Mouse (Mus musculus) limb, embryonic 12.5 days (tissue): ENCODE results near the gene Bmp3. TPM values are rescaled to one million over a fixed set of nuclear protein-coding genes. Genes with fewer than 3 reads are reported as not detected.

Experiments
- ATAC-seq: fragments of 200-750 bp; cut with Nextera tagmentation; 2 replicates; pipeline ENCODE4 v1.8.0; 2017; ENCODE audit warnings: low read depth, moderate TSS enrichment; ENCODE audit not compliant: insufficient number of reproducible peaks, insufficient read depth, low FRiP score, low TSS enrichment
- H3K27ac ChIP-seq: fragments of 300-500 bp; sonication (generic); 2 replicates; pipeline ENCODE4 v1.5.1; 2016; ENCODE audit warnings: mild to moderate bottlenecking, moderate library complexity
- H3K27me3 ChIP-seq: fragments of 300-500 bp; sonication (generic); 2 replicates; pipeline ENCODE4 v1.6.1; 2016; ENCODE audit warnings: mild to moderate bottlenecking, moderate library complexity
- H3K36me3 ChIP-seq: fragments of 300-500 bp; sonication (generic); 2 replicates; pipeline ENCODE4 v1.6.1; 2016; ENCODE audit warnings: mild to moderate bottlenecking, moderate library complexity
- H3K4me1 ChIP-seq: fragments of 300-500 bp; sonication (generic); replicated peaks from 2 replicates; pipeline ENCODE4 v1.6.1; 2016
- H3K4me2 ChIP-seq: fragments of 300-500 bp; sonication (generic); 2 replicates; pipeline ENCODE4 v1.6.1; 2016; ENCODE audit warnings: mild to moderate bottlenecking, moderate library complexity
- H3K4me3 ChIP-seq: fragments of 300-500 bp; sonication (generic); replicated peaks from 2 replicates; pipeline ENCODE4 v1.5.1; 2016; ENCODE audit warnings: mild to moderate bottlenecking
- H3K9ac ChIP-seq: fragments of 300-500 bp; sonication (generic); replicated peaks from 2 replicates; pipeline ENCODE4 v1.6.1; 2016; ENCODE audit warnings: mild to moderate bottlenecking, moderate library complexity
- H3K9me3 ChIP-seq: fragments of 300-500 bp; sonication (generic); 2 replicates; pipeline ENCODE4 v1.6.1; 2016; ENCODE audit warnings: mild to moderate bottlenecking, moderate library complexity
- WGBS: fragments of 180-500 bp; shearing (Covaris S2); methylation state at CpG from one replicate; pipeline ENCODE4 v1.1.7; 2016; 5-methylcytosine and 5-hydroxymethylcytosine counted together
- polyA plus RNA-seq: library from polyadenylated mRNA; unstranded; fragments of >200 nt; fragmentation: Nextera tagmentation; extraction: Ambion mirVana; gene quantifications from 2 replicates; pipeline ENCODE4 v1.2.1, GENCODE M21; 2016

Bmp3 gene
- polyA plus RNA-seq, 1 experiment from 2014 or later, result 1.9 TPM

DNA sequence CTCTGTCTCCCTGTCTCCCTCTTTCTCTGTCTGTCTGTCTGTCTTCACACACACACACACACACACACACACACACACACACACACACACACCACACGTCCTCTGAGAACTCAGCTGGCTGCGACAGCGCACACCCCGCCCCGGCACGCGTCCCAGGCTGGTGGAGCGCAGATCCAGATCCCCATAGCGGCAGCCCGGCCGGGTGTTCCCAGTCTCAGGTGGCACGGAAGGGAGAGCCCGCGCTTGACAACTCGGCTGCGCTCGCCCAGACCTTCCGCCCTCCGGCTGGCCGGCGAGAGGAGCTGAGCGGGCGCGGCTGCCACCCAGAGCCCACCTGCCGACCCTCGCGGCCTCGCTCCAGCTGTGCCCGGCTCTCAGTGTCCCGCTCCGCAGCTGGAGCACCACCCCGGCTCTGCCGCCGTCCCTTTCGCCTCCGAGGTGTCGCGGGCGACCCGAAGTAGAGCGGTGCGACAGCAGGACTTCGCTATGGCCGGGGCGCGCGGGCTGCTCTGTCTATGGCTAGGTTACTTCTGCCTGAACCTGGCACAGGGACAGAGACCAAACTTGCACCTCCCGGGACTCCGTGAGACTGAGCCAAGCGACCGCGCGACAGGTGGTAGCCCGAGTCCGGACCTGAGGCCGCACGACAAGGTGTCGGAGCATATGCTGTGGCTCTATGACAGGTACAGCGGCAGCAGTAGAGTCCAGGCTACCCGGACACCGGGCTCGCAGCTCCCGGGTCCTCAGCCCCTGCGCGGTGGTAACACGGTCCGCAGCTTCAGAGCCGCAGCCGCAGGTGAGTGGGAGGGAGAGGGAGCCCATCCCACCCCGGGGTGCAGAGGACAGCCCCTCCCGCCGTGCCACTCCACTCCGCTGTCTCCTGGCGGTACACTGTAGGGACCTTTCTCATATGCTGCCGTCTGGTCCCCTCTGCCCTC is 681 bp downstream of the Bmp3 start:
- Histone ChIP-seq H3K4me3 (peak overlapping the region; percentile 57), H3K9ac (peak overlapping the region; percentile 53), H3K27me3 (peaks cover 59% of the 10 kb centered on the region), H3K27ac (no peak overlapping the region), H3K9me3 (no peaks in the 10 kb centered on the region), H3K4me2 (peak overlapping the region; percentile 98), H3K36me3 (no peaks in the 10 kb centered on the region), H3K4me1 (peaks cover 18% of the 10 kb centered on the region)
- peak; percentile 54 for ATAC-seq
- under 1% methylated on average over 75 of the region's 75 CpGs for WGBS

DNA sequence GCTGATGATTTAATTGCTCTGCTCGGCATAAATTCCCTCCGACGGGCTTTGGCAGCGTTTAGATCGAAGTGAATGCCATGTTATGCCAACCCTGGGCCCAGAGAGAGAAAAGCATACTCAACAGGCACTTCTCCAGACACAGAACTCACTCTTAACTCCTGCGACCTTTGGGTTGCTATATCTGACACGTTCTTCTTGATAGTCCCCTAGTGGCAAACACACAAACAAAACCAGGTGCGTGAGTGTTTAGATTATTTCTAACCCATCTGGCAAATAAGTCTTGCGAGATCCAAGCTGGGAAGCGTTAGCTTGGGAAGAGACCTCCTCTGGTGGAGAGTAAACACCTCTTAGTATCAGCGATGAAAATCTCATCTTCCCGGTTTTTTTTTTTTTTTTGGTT is 1.5 kb downstream of the Bmp3 start:
- Histone ChIP-seq H3K4me1 (peaks cover 18% of the 10 kb centered on the region), H3K9ac (peak overlapping the region; percentile 53), H3K4me2 (peak overlapping the region; percentile 98), H3K4me3 (peak overlapping the region; percentile 57), H3K9me3 (no peaks in the 10 kb centered on the region), H3K27ac (no peak overlapping the region), H3K36me3 (no peaks in the 10 kb centered on the region), H3K27me3 (peaks cover 62% of the 10 kb centered on the region)
- no peak for ATAC-seq
- WGBS, result 6% methylated on average over 12 of the region's 12 CpGs

DNA sequence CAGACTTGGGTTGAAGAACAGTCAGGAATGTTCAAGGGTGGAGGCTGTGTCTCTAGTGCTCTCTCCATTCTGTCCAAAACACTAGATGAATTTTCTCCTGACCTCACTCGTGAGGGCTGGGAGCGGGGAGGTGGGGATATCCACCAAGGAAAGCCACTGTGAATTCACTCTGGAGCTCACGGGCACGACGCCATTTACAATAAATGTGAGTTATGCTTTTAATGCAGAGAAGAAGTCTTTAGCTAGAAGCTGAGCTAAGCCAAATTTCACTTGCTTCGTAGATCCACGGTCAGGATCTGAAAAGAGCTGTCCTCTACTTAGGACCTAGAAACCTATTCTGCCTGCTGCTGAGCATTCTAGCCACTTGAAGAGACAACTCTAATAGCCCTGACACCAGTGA is 2.1 kb downstream of the Bmp3 start:
- Histone ChIP-seq H3K4me2 (peak overlapping the region; percentile 98), H3K27ac (no peak overlapping the region), H3K36me3 (no peaks in the 10 kb centered on the region), H3K27me3 (peaks cover 68% of the 10 kb centered on the region), H3K9me3 (no peaks in the 10 kb centered on the region), H3K4me1 (peaks cover 18% of the 10 kb centered on the region), H3K9ac (no peak overlapping the region), H3K4me3 (peak overlapping the region; percentile 16; the same call in 1 of the 2 replicates)
- ATAC-seq, result no peak
- WGBS, result 51% methylated on average over 7 of the region's 7 CpGs

DNA sequence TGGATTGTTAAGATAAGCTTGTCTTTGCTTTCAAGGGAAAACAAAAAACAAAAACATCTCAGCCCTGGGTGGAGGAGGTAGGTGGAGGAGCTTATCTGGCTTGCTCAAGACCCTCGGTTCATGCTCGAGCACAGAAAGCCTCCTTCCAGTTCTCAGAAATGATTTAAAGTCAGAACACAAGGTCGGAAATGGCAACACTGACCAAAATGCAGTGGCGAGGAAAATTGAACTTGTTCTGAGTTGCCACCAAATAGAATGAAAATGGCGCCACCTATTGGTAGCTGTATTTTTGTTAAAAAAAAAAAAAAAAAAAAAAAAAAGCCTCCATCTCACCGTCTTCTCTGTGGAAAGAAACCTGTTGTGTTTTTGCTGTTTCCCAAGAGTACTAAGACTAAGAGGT is 9.7 kb downstream of the Bmp3 start:
- peaks cover 19% of the 10 kb centered on the region for H3K27me3 ChIP-seq
- H3K4me1 ChIP-seq, result no peaks in the 10 kb centered on the region
- H3K36me3 ChIP-seq, result no peaks in the 10 kb centered on the region
- 4% methylated on average over 6 of the region's 6 CpGs for whole genome bisulfite sequencing
- no peak overlapping the region; the same call in 1 of the 2 replicates for H3K9ac ChIP-seq
- no peak overlapping the region for H3K27ac ChIP-seq
- ATAC-seq, result no peak
- H3K9me3 ChIP-seq, result no peaks in the 10 kb centered on the region
- peak overlapping the region; percentile 30 for H3K4me2 ChIP-seq
- no peak overlapping the region for H3K4me3 ChIP-seq

DNA sequence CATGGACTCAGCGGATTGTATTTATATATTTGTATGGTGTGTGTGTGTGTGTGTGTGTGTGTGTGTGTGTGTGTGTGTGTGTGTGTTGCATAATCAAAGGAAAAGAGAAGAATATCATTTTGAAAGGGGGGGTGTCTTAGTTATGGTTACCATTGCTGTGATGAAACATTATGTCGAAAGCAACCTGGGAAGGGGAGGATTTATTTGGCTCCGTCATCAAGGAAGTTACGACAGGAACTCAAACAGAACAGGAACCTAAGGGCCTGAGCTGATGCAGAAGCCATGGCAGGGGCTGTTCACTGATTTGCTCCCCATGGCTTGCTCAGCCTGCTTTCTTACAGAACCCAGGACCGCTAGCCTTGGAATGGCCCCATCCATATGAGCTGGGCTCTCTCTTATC is 10.9 kb downstream of the Bmp3 start:
- H3K9ac ChIP-seq, result no peak overlapping the region
- H3K4me2 ChIP-seq, result no peak overlapping the region
- no peaks in the 10 kb centered on the region for H3K9me3 ChIP-seq
- H3K27ac ChIP-seq, result no peak overlapping the region
- H3K36me3 ChIP-seq, result no peaks in the 10 kb centered on the region
- H3K4me3 ChIP-seq, result no peak overlapping the region
- 76% methylated on average over 5 of the region's 5 CpGs for WGBS
- H3K27me3 ChIP-seq, result peaks cover 19% of the 10 kb centered on the region
- no peak for ATAC-seq
- H3K4me1 ChIP-seq, result no peaks in the 10 kb centered on the region

DNA sequence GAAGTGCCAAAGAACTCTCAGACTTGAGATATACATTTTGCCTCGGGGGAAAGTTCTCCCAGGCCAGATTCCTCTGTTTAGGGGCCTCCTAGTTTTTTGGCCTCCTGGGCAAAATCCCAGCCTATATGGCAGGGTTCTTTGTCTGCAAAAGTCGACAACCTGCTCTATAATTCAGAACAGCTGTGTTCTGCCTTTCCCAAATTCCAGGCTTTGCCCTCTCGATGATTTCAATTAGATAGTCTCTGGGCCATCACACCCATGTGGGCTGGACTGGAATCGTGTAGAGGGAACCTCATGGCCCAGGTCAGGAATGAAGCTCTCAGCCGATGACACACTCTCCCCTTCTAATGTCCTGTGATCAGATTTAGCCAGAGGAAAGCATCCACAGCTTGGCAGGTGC is 21.8 kb downstream of the Bmp3 start:
- WGBS, result 21% methylated on average over 5 of the region's 5 CpGs
- no peak overlapping the region for H3K4me3 ChIP-seq
- peaks cover 17% of the 10 kb centered on the region for H3K4me1 ChIP-seq
- peak overlapping the region; percentile 25; the same call in 1 of the 2 replicates for H3K27ac ChIP-seq
- H3K9ac ChIP-seq, result no peak overlapping the region
- H3K36me3 ChIP-seq, result no peaks in the 10 kb centered on the region
- H3K27me3 ChIP-seq, result no peaks in the 10 kb centered on the region
- H3K9me3 ChIP-seq, result no peaks in the 10 kb centered on the region
- no peak overlapping the region for H3K4me2 ChIP-seq
- ATAC-seq, result 0 out of 2 replicates have a peak, but pooled peaks have one; percentile 20

DNA sequence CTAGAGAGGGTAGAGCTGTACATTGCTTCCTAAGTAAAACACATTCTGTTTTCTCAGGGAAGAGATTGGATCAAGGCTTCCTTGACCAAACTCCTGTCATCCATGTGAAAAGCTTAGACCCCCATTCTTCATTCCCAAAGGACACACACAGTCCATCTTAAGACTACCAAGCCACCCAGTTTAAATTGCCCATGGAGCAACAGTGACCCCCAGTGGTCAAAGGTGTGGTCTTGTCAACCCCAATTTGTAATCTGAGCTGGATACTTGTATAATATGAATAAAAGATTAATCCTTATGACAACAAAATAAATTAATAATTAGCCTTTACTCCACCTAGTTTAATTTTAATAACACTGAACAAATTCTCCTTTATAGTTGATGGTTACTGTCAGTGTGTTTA is 24.7 kb downstream of the Bmp3 start:
- Histone ChIP-seq H3K27ac (no peak overlapping the region), H3K4me3 (no peak overlapping the region), H3K27me3 (no peaks in the 10 kb centered on the region), H3K9ac (no peak overlapping the region), H3K9me3 (no peaks in the 10 kb centered on the region), H3K4me2 (no peak overlapping the region), H3K36me3 (no peaks in the 10 kb centered on the region), H3K4me1 (peaks cover 17% of the 10 kb centered on the region)
- no peak for ATAC-seq

DNA sequence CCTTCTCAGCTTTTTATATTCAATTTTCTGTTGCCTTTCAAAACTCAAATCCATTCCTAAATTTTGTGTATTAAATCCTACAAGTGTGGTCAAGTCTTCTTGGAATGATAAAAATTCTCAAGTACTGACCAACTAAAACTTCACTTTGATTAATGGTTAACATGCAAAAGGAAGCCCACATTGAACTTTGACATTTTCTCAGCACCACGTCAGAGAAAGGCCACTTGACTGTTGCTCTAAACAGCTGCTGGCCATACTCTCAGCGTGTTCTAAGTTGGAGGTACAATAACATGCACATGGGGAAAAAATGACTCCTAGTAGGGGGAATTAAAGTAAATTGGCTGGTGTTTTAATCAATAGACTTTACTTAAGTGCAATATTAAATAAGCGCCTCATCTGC is 27.9 kb downstream of the Bmp3 start:
- Histone ChIP-seq H3K9me3 (no peaks in the 10 kb centered on the region), H3K4me3 (no peak overlapping the region), H3K4me2 (no peak overlapping the region), H3K27ac (no peak overlapping the region), H3K27me3 (no peaks in the 10 kb centered on the region), H3K9ac (no peak overlapping the region), H3K36me3 (no peaks in the 10 kb centered on the region), H3K4me1 (no peaks in the 10 kb centered on the region)
- ATAC-seq, result no peak
- 56% methylated on average over 3 of the region's 3 CpGs for WGBS

DNA sequence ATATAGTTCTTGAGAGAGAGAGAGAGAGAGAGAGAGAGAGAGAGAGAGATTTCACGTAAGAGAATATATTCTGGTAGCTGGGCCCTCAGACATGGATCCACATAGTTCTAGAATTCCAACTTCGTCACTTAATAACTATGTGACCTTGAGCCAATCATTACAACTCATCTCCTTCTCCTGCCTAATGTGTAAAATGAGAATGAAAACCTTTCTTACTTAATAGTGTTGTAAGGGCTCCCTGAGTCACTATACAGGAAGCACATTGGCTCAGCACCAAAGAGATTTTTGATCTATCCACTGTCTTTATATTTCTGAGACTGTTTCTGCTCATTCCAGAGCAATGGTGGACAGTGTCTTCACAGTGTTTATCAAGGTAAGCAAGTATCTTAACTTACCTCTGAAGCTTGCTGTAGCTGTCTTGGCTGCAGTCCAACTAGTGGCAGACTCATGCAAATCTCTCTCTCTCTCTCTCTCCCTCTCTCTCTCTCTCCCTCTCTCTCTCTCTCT is 36.4 kb downstream of the Bmp3 start:
- no peak overlapping the region for H3K9ac ChIP-seq
- no peak overlapping the region for H3K27ac ChIP-seq
- no peaks in the 10 kb centered on the region; the same call in 1 of the 2 replicates for H3K27me3 ChIP-seq
- no peaks in the 10 kb centered on the region for H3K9me3 ChIP-seq
- H3K36me3 ChIP-seq, result no peaks in the 10 kb centered on the region
- no peak overlapping the region for H3K4me3 ChIP-seq
- WGBS, result 94% methylated on average over 2 of the region's 2 CpGs
- no peak for ATAC-seq
- no peaks in the 10 kb centered on the region for H3K4me1 ChIP-seq
- H3K4me2 ChIP-seq, result no peak overlapping the region

DNA sequence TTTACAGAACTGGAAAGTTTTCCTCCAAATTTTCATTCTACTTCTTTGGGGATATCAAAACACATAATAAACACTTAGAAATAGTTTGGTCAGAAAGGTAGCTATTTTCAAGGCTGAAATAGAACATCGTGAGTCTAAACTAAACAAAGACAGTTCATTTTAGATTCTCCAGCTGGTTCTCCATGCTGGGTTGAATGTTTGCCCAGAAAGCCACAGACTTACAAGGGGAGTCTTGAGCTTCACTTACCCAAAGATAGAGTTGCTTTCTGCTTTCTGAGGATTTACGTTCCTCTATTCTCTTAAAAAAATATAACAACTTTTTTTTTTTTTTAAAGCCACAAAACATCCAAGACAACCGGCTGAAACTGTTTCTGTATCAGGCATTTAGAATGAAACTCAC is 40.1 kb downstream of the Bmp3 start:
- H3K9me3 ChIP-seq, result no peaks in the 10 kb centered on the region
- H3K9ac ChIP-seq, result no peak overlapping the region
- H3K4me1 ChIP-seq, result no peaks in the 10 kb centered on the region
- H3K4me3 ChIP-seq, result no peak overlapping the region
- H3K36me3 ChIP-seq, result no peaks in the 10 kb centered on the region
- no peak overlapping the region for H3K27ac ChIP-seq
- 90% methylated on average over 3 of the region's 3 CpGs for WGBS
- no peak for ATAC-seq
- no peak overlapping the region for H3K4me2 ChIP-seq
- H3K27me3 ChIP-seq, result no peaks in the 10 kb centered on the region; the same call in 1 of the 2 replicates

DNA sequence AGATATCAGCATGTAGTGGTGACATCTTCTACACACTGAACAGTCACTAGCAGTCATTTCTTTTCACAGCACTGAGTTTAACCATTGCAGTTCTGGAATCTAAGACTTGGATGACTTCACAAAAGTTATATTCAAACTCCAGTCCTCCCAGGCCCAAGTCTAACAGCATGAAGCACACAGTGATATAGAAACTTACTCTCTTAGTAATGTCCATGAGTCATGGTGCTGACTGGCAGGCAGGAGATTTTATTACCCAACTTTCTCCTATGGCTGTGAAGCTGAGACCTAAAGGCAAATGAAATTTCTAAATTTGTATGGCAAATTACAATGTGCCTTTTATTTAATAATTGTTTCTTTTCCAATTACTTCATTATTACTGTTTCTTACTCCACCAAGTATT is 43.7 kb downstream of the Bmp3 start:
- Histone ChIP-seq H3K4me1 (no peaks in the 10 kb centered on the region), H3K9ac (no peak overlapping the region), H3K4me3 (no peak overlapping the region), H3K4me2 (no peak overlapping the region), H3K36me3 (no peaks in the 10 kb centered on the region), H3K9me3 (no peaks in the 10 kb centered on the region), H3K27me3 (no peaks in the 10 kb centered on the region), H3K27ac (no peak overlapping the region)
- ATAC-seq, result no peak
